Mouse (Mus musculus) limb, embryonic 15.5 days (tissue): ENCODE measurements at regions not wholly inside any gene's neighbourhood (a gene's known extent, or its start where the extent isn't known, plus 50 kb on each side); places are given as distances from the start of the nearest gene placed in this dataset.
"Not testable (repeated sequence)": the region's sequence is repeated elsewhere in the genome, so short reads cannot be mapped to it uniquely, and the experiment has no call there.

Experiments
- ATAC-seq: fragments of 200-750 bp; cut with Nextera tagmentation; 2 replicates; pipeline ENCODE4 v1.8.0; 2017; ENCODE audit warnings: low read depth, moderate TSS enrichment; ENCODE audit not compliant: insufficient number of reproducible peaks, low FRiP score, low TSS enrichment
- H3K27ac ChIP-seq: fragments of 300-500 bp; sonication (generic); 2 replicates; pipeline ENCODE4 v1.5.1; 2015; ENCODE audit warnings: moderate library complexity, mild to moderate bottlenecking, inconsistent platforms
- H3K27me3 ChIP-seq: fragments of 300-500 bp; sonication (generic); 2 replicates; pipeline ENCODE4 v1.6.1; 2015; ENCODE audit warnings: inconsistent platforms
- H3K36me3 ChIP-seq: fragments of 300-500 bp; sonication (generic); 2 replicates; pipeline ENCODE4 v1.6.1; 2015; ENCODE audit warnings: inconsistent platforms
- H3K4me1 ChIP-seq: fragments of 300-500 bp; sonication (generic); 2 replicates; pipeline ENCODE4 v1.6.1; 2015; ENCODE audit warnings: inconsistent platforms
- H3K4me2 ChIP-seq: fragments of 300-500 bp; sonication (generic); 2 replicates; pipeline ENCODE4 v1.6.1; 2015; ENCODE audit warnings: mild to moderate bottlenecking, inconsistent platforms
- H3K4me3 ChIP-seq: fragments of 300-500 bp; sonication (generic); 2 replicates; pipeline ENCODE4 v1.5.1; 2015; ENCODE audit warnings: mild to moderate bottlenecking, inconsistent platforms
- H3K9ac ChIP-seq: fragments of 300-500 bp; sonication (generic); 2 replicates; pipeline ENCODE4 v1.6.1; 2015; ENCODE audit warnings: inconsistent platforms
- H3K9me3 ChIP-seq: fragments of 300-500 bp; sonication (generic); 2 replicates; pipeline ENCODE4 v1.6.1; 2016; ENCODE audit warnings: inconsistent platforms
- WGBS: fragments of 180-500 bp; shearing (Covaris S2); methylation state at CpG from one replicate; pipeline ENCODE4 v1.1.7; 2015; 5-methylcytosine and 5-hydroxymethylcytosine counted together

DNA sequence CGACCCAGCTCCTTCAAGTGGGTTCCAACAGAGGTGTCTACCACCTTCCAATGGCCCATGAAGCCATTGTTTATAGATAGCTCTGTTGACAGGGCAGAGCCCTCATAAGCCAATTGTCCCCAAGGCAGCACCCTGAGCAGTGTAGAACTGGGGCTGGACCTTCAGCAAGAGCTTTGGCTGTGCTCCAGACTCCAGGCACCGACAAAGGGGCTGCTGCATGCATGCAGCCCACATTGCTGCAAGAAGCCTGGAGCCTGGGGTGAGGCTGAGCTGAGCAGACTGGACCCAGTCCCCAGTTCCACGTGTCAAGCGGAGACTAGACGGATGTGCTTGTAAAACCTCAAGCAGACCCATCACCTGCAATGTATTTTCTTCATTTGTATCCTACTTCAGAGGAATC lies 91.9 kb upstream of the Lemd2 start:
- H3K27ac ChIP-seq, result no peak overlapping the region
- no peak overlapping the region for H3K4me2 ChIP-seq
- H3K36me3 ChIP-seq, result no peaks in the 10 kb centered on the region
- 80% methylated on average over 5 of the region's 5 CpGs for WGBS
- H3K4me3 ChIP-seq, result no peak overlapping the region
- no peak for ATAC-seq
- H3K9me3 ChIP-seq, result peaks cover under 1% of the 10 kb centered on the region; the same call in 1 of the 2 replicates
- H3K9ac ChIP-seq, result no peak overlapping the region
- no peaks in the 10 kb centered on the region for H3K27me3 ChIP-seq
- H3K4me1 ChIP-seq, result no peaks in the 10 kb centered on the region

DNA sequence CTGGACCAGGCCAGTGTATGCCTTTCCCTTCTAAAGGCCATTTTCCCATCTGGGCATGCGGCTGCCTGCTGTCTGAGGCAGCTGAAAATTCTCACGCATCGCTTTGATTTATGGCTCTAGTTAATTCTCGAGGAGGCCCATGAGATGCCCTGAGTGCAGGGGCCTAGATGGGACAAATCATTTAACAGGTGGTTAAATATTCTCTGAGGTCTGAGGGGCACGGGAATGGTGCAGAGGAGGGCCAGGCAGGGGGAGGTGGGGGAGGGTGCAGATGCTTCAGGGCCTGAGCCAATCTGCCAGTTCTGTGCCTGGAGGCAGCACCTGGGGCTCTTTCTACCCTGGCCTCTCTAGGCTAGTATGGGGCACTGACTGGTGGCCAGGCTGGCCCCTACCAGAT lies 89.9 kb upstream of the Lemd2 start:
- no peak overlapping the region for H3K4me3 ChIP-seq
- H3K27ac ChIP-seq, result no peak overlapping the region
- WGBS, result 32% methylated on average over 5 of the region's 5 CpGs
- no peak for ATAC-seq
- H3K27me3 ChIP-seq, result no peaks in the 10 kb centered on the region
- H3K9me3 ChIP-seq, result peaks cover 9% of the 10 kb centered on the region; the same call in 1 of the 2 replicates
- no peaks in the 10 kb centered on the region for H3K4me1 ChIP-seq
- no peak overlapping the region for H3K4me2 ChIP-seq
- H3K36me3 ChIP-seq, result no peaks in the 10 kb centered on the region
- H3K9ac ChIP-seq, result no peak overlapping the region

DNA sequence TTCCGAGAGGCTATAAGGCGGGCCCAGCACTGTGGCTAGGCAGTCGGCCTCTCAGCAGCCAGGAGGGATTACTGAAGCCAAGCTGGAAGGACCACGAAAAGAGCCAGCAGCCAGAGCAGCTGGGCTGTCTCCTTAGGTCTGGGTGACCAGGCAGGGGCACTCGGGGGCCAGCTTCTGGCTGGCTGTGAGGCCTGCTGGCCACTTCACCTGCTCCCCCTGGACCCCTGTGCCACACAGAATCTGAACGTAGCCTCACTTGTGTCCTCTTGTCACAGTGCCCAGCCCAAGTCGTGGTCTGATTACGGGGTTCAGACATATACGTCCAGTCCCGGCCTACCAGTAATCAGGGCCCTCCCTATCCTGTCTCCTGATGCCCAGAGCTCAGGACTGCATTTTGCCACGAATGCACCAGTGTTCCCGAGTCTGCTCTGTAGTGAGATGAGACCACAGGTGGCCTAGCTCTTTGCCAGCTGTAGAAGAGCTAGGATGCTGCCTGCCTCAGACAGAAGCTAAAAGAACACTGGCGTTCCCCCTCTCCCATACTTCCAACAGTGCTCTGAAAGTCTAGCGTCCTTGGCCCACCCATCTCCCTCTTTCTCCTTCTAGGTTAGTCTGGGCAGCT lies 89.4 kb upstream of the Lemd2 start:
- H3K4me2 ChIP-seq, result no peak overlapping the region
- H3K27me3 ChIP-seq, result no peaks in the 10 kb centered on the region
- no peak for ATAC-seq
- H3K36me3 ChIP-seq, result no peaks in the 10 kb centered on the region
- H3K9me3 ChIP-seq, result peaks cover 9% of the 10 kb centered on the region; the same call in 1 of the 2 replicates
- H3K4me3 ChIP-seq, result no peak overlapping the region
- no peaks in the 10 kb centered on the region for H3K4me1 ChIP-seq
- H3K9ac ChIP-seq, result no peak overlapping the region
- no peak overlapping the region for H3K27ac ChIP-seq
- 72% methylated on average over 14 of the region's 14 CpGs for WGBS

DNA sequence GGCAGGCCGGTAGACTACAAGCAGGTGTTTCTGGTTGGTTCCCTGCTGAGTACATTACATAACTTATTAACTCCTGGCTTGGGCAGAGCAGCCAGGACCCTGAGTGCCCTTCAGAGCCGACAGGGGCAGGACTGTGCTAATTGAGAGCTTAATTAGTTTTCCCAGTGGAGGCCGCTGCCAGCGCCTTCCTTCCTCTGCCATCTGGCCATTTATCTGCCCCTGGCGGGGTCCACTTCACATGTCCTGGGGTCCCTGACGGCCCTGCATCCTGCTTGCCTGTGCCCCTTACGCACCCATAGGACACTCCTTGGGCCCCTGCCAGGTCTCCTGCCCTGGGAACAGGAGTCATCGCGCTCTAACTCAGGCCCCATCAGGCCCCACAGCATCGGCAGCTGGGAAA lies 87.4 kb upstream of the Lemd2 start:
- Histone ChIP-seq H3K27ac (no peak overlapping the region), H3K9ac (no peak overlapping the region), H3K4me1 (no peaks in the 10 kb centered on the region), H3K36me3 (no peaks in the 10 kb centered on the region), H3K4me2 (no peak overlapping the region), H3K4me3 (no peak overlapping the region), H3K27me3 (no peaks in the 10 kb centered on the region), H3K9me3 (peaks cover 9% of the 10 kb centered on the region; the same call in 1 of the 2 replicates)
- no peak for ATAC-seq
- WGBS, result 64% methylated on average over 10 of the region's 10 CpGs

DNA sequence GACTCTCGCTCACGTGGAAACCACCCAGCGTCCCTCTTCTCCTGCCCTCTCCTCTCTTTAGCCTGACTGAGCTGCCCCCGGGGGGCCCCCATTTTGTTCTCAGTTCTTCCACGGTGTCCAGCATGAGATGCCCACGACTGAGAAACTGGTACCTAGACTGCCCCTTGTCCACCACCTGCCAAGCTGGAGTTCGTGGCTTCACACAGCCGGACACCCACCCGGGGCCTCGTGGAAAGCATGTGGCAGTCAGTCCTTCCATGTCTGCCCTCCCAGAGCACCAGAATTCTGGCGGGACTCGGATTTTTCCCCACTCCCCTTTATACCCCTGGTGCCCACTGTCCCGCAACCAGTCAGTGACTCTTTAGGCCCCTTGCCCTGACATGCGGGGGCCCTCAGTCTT lies 86.9 kb upstream of the Lemd2 start:
- 92% methylated on average over 14 of the region's 14 CpGs for WGBS

DNA sequence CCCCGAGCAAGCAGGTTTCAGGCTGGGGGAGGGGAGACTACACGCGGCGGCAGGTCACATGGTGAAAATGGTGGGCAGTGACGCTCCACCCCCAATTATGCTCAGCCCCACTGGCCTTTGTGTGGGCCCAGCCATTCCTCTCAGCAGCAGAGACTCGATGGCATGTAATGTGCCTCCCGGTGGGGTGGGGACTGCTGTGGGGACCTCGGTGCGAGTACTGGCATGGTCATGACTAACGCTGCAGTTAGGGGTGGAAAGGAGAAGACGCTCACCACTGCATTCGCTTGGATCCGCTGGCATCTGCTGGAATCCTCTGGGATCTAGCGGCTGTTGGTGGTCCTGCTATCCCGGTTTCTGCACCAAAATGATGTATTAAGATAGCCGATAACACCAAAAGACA lies 86.0 kb upstream of the Lemd2 start:
- 96% methylated on average over 16 of the region's 16 CpGs for WGBS
- no peak for ATAC-seq

More for the DNA sequence above, 86.9 kb upstream of the Lemd2 start:
- H3K4me1 ChIP-seq, result no peaks in the 10 kb centered on the region
- H3K9ac ChIP-seq, result no peak overlapping the region
- H3K27ac ChIP-seq, result no peak overlapping the region
- ATAC-seq, result no peak
- no peaks in the 10 kb centered on the region for H3K36me3 ChIP-seq
- H3K27me3 ChIP-seq, result no peaks in the 10 kb centered on the region
- peaks cover 9% of the 10 kb centered on the region; the same call in 1 of the 2 replicates for H3K9me3 ChIP-seq
- H3K4me2 ChIP-seq, result no peak overlapping the region
- no peak overlapping the region for H3K4me3 ChIP-seq

DNA sequence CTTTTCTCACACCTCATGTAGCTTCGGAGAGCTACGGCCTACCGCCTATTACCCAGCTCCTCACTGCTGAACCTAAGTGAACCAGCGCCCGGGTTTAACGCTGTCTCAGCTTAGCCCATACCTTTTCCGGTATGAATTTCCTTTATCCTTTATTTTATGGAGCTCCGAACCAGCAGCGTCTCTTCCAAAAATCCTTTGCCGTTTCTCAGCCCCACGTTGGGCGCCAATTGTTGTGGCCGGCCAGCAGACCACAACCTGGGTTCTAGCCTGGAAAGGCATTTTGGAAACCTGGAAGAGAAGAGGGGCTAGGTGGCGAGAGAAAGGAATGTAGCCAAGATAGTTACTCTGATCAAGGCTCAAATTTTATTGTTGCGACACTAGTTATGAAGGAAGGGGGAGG lies 85.5 kb upstream of the Lemd2 start:
- not testable (repeated sequence) for ATAC-seq, H3K27me3 ChIP-seq, H3K36me3 ChIP-seq, H3K4me3 ChIP-seq, H3K27ac ChIP-seq, H3K9me3 ChIP-seq, H3K9ac ChIP-seq, H3K4me1 ChIP-seq, H3K4me2 ChIP-seq
- 92% methylated on average over 14 of the region's 15 CpGs for WGBS

More for the DNA sequence above, 86.0 kb upstream of the Lemd2 start:
- H3K4me3 ChIP-seq, result no peak overlapping the region
- H3K9ac ChIP-seq, result no peak overlapping the region
- no peaks in the 10 kb centered on the region for H3K27me3 ChIP-seq
- H3K9me3 ChIP-seq, result peaks cover 9% of the 10 kb centered on the region; the same call in 1 of the 2 replicates
- no peak overlapping the region for H3K4me2 ChIP-seq
- no peaks in the 10 kb centered on the region for H3K4me1 ChIP-seq
- no peak overlapping the region for H3K27ac ChIP-seq
- H3K36me3 ChIP-seq, result no peaks in the 10 kb centered on the region

DNA sequence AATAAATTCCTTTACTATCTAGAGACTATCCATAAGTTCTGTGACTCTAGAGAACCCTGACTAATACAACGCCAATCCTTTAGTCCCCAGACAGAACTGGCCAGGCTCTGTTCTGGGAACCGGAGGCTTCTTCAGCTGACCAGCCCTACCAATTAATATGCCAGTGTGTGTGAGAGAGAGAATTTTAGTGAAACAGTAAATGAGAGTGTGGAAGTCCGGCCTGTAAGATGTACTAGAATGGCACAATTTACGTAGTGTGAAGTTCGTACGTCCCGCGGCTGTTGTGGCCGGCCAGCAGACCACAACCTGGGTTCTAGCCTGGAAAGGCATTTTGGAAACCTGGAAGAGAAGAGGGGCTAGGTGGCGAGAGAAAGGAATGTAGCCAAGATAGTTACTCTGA lies 83.7 kb upstream of the Lemd2 start:
- not testable (repeated sequence) for H3K9me3 ChIP-seq, H3K9ac ChIP-seq, H3K4me1 ChIP-seq, H3K4me2 ChIP-seq, H3K27me3 ChIP-seq, ATAC-seq, H3K36me3 ChIP-seq, H3K4me3 ChIP-seq, H3K27ac ChIP-seq
- WGBS, result 96% methylated on average over 10 of the region's 10 CpGs

DNA sequence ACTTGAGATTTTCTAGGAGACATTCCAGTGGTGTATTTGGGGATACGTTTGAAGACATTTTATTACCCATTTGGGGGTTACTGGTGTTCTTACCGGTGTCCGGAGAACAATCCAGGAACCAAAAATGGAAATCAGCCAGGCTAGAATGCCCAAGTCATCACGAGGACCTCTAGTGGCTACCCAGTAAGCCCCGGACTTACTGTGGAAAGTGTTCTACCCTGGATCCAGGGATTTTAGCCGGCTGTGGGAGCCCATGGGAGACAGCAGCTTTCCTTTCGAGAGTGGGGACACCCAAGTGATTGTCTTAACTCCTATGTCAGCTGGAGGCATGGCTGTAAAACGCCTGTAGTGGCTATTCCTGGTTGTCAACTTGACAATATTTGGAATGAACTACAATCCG lies 77.0 kb upstream of the Lemd2 start:
- Histone ChIP-seq H3K9me3 (no peaks in the 10 kb centered on the region), H3K36me3 (no peaks in the 10 kb centered on the region), H3K4me1 (no peaks in the 10 kb centered on the region), H3K4me2 (no peak overlapping the region), H3K27ac (no peak overlapping the region), H3K27me3 (no peaks in the 10 kb centered on the region), H3K9ac (no peak overlapping the region), H3K4me3 (no peak overlapping the region)
- no peak for ATAC-seq
- 77% methylated on average over 9 of the region's 9 CpGs for WGBS

DNA sequence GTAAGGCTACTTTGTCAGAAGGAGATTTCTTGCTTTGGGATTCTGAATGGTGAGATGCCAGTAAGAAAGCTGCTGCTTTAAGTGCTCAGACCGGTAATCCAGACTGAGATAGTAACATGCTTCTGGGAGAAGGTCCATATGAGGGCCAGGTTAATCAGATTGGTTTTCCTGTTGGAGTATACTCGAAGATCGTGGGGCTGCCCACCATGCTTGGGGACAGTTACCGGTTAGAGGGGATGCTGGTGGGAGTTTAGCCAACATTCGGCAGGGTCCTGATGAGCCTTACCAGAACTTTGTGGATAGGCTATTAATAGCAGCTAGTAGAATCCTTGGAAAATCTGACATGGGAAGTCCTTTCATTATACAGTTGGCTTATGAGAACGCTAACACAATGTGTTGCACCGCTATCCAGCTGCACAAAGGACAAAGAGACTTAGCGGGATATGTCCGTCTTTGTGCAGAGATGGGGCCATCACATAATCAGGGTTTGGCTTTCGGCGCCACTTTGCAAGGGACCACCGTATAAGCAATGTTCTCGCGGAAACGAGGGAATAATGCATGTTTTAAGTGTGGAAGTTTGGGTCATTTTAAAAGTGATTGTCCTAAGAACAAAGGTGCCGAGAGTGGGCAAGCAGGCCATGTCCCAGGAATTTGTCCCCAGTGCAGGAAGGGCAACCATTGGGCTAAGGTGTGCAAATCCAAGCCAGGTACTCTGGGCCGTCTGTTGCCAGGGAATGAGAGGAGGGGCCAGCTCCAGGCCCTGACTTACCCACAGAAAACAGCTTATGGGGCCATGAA lies 75.4 kb upstream of the Lemd2 start:
- H3K27ac ChIP-seq, H3K36me3 ChIP-seq, H3K4me3 ChIP-seq, ATAC-seq, H3K27me3 ChIP-seq, H3K4me1 ChIP-seq, H3K4me2 ChIP-seq, H3K9me3 ChIP-seq, H3K9ac ChIP-seq: not testable (repeated sequence)
- WGBS, result 92% methylated on average over 17 of the region's 17 CpGs

DNA sequence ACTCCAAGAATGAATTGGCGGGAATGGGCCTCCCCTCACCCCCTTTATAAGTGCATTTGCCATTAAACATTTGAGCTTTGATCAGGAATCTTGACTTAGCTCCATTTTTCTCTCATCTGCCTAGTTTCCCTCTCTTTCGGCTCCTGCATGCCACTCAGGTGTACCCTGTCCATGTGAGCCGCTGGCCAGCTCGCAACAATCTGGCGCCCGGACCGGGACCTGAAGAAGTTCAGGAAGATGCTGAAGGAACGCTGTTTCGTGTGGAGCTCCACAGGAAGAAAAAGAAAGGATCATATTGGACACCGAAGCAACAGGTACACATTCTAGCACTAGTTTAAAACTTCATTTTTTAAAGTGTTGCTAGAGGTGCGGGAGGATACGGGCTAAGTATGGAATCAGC lies 73.5 kb upstream of the Lemd2 start:
- not testable (repeated sequence) for ATAC-seq, H3K9ac ChIP-seq
- WGBS, result 95% methylated on average over 12 of the region's 12 CpGs

DNA sequence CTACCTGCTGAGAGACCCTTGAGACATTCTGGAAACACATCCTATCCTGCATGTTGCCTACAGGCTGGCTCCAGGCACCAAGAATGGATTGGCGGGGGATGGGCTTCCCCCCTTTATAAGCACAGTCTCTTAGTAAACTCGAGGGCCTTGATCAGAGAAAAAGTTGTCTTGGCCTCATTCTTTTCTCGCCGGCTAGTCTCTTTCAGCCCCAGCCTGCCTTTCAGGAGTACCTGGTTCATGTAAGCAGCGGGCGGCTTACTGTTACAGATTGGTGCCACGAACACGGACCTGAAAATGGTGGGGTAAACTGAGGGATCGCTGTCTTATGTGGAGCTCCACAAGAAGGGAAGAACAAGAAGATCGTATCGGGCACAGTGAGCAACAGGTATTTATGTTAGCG lies 67.5 kb upstream of the Lemd2 start:
- WGBS, result 88% methylated on average over 12 of the region's 12 CpGs
- ATAC-seq, result not testable (repeated sequence)

More for the DNA sequence above, 73.5 kb upstream of the Lemd2 start:
- not testable (repeated sequence) for H3K4me2 ChIP-seq, H3K9me3 ChIP-seq, H3K27me3 ChIP-seq, H3K36me3 ChIP-seq, H3K27ac ChIP-seq, H3K4me3 ChIP-seq, H3K4me1 ChIP-seq

More for the DNA sequence above, 67.5 kb upstream of the Lemd2 start:
- not testable (repeated sequence) for H3K9me3 ChIP-seq, H3K27ac ChIP-seq, H3K27me3 ChIP-seq, H3K4me3 ChIP-seq, H3K4me1 ChIP-seq, H3K9ac ChIP-seq, H3K36me3 ChIP-seq, H3K4me2 ChIP-seq
